Mouse (Mus musculus) megakaryocyte, embryonic 14.5 days (primary cell): ENCODE results near the gene Olfr635.

Experiments
- FLI1 ChIP-seq: IDR thresholded peaks from 2 replicates; pipeline ENCODE4 v1.6.1; 2012; ENCODE audit warnings: low read length, inconsistent platforms, mixed read lengths
- GATA1 ChIP-seq: IDR thresholded peaks from 3 replicates; pipeline ENCODE4 v1.6.1; 2012; ENCODE audit warnings: mixed read lengths, low read length, inconsistent platforms, borderline replicate concordance

DNA sequence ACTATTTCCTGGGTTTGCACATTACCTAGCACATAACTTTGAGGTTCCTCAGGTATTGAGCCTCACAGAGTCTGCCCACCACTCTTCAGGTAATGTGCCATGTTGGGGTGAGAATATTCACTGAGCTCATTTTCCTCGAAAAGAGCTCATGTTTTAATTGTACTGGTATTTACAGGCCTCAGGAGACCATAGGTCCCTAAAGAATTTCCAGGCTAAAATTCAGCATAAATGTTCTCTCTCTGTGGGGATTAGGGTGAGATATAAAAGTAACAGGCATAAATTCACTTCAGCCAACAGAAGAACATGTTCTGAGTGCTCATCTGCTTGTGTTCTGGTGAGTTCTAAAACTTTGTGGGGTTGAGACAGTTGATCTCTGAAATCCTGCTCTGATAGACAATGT lies 64.2 kb downstream of the Olfr635 start, which contains the start of gene Olfr641:
- TF ChIP-seq GATA1: no peak
- TF ChIP-seq FLI1: no peak
